Mouse (Mus musculus) forebrain, postnatal 0 days (tissue): ENCODE results near the gene Olfr552. TPM values are rescaled to one million over a fixed set of nuclear protein-coding genes. Genes with fewer than 3 reads are reported as not detected.

Source experiments
- ATAC-seq: fragments of 200-750 bp; cut with Nextera tagmentation; 2 replicates; pipeline ENCODE4 v1.8.0; 2017; ENCODE audit warnings: mild to moderate bottlenecking, moderate library complexity
- DNase-seq: peaks from one replicate; pipeline ENCODE4 v3.0.0-alpha.2; 2015
- H3K27ac ChIP-seq: fragments of 300-500 bp; sonication (generic); 2 replicates; pipeline ENCODE4 v1.5.1; 2014; ENCODE audit warnings: low read depth, mild to moderate bottlenecking, antibody characterized with exemption, low read length, moderate library complexity, mixed read lengths
- H3K27me3 ChIP-seq: fragments of 300-500 bp; sonication (generic); 2 replicates; pipeline ENCODE4 v1.6.1; 2014; ENCODE audit warnings: mild to moderate bottlenecking, low read length, mixed read lengths; ENCODE audit not compliant: insufficient read depth
- H3K36me3 ChIP-seq: fragments of 300-500 bp; sonication (generic); 2 replicates; pipeline ENCODE4 v1.6.1; 2014; ENCODE audit warnings: mild to moderate bottlenecking, moderate library complexity; ENCODE audit not compliant: insufficient read depth
- H3K4me1 ChIP-seq: fragments of 300-500 bp; sonication (generic); 2 replicates; pipeline ENCODE4 v1.6.1; 2014; ENCODE audit warnings: antibody characterized with exemption; ENCODE audit not compliant: insufficient read depth
- H3K4me2 ChIP-seq: fragments of 300-500 bp; sonication (generic); 2 replicates; pipeline ENCODE4 v1.6.1; 2014; ENCODE audit warnings: low read depth, mild to moderate bottlenecking, moderate library complexity
- H3K4me3 ChIP-seq: fragments of 300-500 bp; sonication (generic); 2 replicates; pipeline ENCODE4 v1.5.1; 2014; ENCODE audit warnings: low read depth, low read length, mixed read lengths
- H3K9ac ChIP-seq: fragments of 300-500 bp; sonication (generic); 2 replicates; pipeline ENCODE4 v1.6.1; 2014; ENCODE audit warnings: mild to moderate bottlenecking
- H3K9me3 ChIP-seq: fragments of 300-500 bp; sonication (generic); 2 replicates; pipeline ENCODE4 v1.6.1; 2016; ENCODE audit warnings: low read length
- CTCF ChIP-seq: sonication (generic); IDR thresholded peaks from 2 replicates; pipeline ENCODE4 v1.5.1; 2016; ENCODE audit warnings: antibody characterized with exemption, control low read depth, low read depth
- WGBS: fragments of 180-500 bp; shearing (Covaris S2); extraction: QIAGEN DNeasy Blood & Tissue Kit; methylation state at CpG from one replicate; pipeline ENCODE4 v1.1.7; 2014; 5-methylcytosine and 5-hydroxymethylcytosine counted together
- polyA plus RNA-seq: library from polyadenylated mRNA; unstranded; fragments of >200 nt; fragmentation: Nextera tagmentation; extraction: Ambion mirVana; gene quantifications from 2 replicates; pipeline ENCODE4 v1.2.1, GENCODE M21; 2015
- total RNA-seq: library from RNA; depleted of rRNA; stranded (reverse); fragments of >200 nt; gene quantifications from 2 replicates; pipeline ENCODE4 v1.2.3, GENCODE M21; 2014; rRNA removed

Olfr552 gene
- total RNA-seq = not detected in 2 replicates
- polyA plus RNA-seq = not detected in 2 replicates

DNA sequence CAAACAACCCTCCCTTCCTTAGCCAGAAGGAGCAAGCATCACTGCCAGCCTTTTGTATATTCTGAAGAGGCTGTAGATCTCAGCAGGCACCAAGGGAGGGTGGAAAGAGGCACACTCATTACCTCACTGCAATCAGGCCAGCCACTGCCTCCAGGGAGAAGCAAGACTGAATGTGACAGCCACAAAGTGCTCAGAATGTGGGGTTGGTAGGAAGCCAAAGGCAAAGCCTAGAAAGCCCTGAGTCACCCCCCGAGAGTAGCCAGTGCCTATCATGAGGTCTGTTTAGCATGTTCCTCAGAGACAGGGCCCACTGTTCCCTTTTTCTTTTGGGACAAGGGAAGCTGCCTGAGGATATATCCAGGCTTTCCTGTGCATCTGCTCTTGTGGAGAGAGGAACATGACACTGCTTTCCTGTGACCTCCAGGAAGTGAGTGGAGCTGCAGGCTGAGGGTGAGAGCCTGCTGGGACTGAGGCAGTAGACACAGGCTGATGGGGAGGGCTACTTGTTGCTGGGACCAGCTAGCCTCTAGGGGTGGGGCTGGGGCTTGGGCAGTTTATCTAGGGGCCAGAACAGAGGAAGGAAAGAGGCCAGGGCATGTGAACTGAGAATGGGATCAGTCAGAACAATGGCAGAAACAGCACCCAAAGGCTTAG is at the start of gene Olfr552:
Gene Olfr552, plus strand, starts transcription at position 393 of the 654 bp plus-strand sequence.
- no peaks in the 10 kb centered on the region for H3K9me3 ChIP-seq
- H3K27ac ChIP-seq = no peak within 1 kb of the TSS
- no peaks in the 10 kb centered on the region for H3K36me3 ChIP-seq
- no peaks in the 10 kb centered on the region for H3K27me3 ChIP-seq
- no peaks in the 10 kb centered on the region for H3K4me1 ChIP-seq
- DNase-seq (no peak), ATAC-seq (no peak)
- TF ChIP-seq CTCF = no peak
- H3K4me3 ChIP-seq = no peak within 1 kb of the TSS
- no peak within 1 kb of the TSS for H3K9ac ChIP-seq
- 21% methylated on average over 1 of the region's 1 CpGs for whole genome bisulfite sequencing
- no peak within 1 kb of the TSS for H3K4me2 ChIP-seq

DNA sequence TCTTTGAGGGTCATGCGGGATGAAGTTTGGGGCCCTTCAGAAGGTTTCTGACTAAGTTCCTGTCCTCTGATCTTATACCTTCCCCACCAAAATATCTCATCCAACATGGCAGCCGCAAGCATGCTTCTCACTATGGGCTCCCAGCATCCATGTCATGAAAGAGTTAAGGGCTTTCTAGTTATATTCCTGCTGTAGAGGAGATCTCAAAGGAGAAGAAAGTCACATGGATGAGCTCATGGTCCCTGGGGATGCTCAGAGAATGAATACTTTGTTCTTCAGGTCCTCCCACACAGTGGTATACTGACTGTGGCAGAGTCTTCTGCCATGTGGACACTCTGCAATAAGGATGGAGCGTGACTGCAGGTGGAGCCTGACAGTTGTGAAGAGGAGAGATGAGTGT is 48.0 kb upstream of the Olfr552 start, which contains the start of gene Olfr549:
Gene Olfr549, plus strand, starts transcription at position 301 of the 400 bp plus-strand sequence.
- TF ChIP-seq CTCF = no peak
- DNase-seq (no peak), ATAC-seq (no peak)
- WGBS = 93% methylated on average over 3 of the region's 3 CpGs
- H3K4me1 ChIP-seq = no peaks in the 10 kb centered on the region
- H3K9ac ChIP-seq = no peak within 1 kb of the TSS
- no peaks in the 10 kb centered on the region for H3K9me3 ChIP-seq
- H3K36me3 ChIP-seq = no peaks in the 10 kb centered on the region
- H3K27ac ChIP-seq = no peak within 1 kb of the TSS
- H3K4me2 ChIP-seq = no peak within 1 kb of the TSS
- H3K27me3 ChIP-seq = no peaks in the 10 kb centered on the region
- no peak within 1 kb of the TSS for H3K4me3 ChIP-seq

GRCm38 (mm10) chr7:102553279-102553678 is 44.3 kb upstream of the Olfr552 start:
- no peaks in the 10 kb centered on the region for H3K4me1 ChIP-seq

DNA sequence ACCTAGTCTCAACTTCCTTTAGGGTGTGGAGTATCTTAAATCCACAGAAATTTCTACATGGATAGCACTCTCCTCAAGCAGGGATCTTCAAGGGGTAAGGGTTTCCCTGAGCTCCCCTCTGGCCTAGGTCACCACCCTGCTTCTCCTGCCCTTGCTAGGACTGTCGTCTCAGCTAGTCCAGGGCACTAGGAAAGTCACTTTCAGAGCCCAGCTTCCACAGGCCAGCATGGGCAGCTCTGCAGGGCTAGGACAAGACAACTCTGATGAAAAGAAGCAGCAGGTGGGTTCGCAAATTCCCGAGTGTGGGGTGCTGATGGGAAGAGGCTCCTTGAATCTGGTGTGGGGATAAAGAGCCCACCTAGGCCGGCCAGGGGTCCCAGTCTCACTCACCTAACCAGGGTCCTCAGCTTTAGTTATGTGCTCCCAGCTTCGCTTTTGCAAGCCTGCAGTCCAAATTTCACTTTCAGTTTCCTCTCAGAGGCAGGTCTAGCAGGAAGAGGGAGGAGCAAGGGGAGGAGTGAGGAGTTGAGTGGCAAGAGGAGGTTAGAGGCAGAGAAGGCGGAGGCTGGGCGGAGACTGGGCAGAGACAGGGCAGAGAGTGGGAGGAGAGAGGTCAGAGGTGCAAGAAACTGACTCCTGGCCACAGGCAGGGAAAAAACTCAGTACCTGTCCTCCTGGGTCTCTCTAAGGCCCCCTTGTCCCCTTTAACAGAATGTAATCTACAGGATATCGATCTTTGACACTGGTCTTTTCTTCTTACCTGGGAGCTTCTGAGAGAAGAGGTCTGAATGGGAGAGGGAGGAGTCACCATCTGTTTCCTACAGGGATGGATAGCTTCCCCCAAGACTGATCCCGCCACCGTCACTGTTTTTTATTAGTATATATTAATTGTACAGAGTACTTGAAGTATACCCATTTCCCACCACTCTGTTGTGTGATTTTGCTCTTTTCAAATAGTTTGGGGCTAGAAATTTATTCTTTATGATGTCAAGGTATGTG is 32.3 kb upstream of the Olfr552 start, which contains the start of gene Trim21:
Gene Trim21, minus strand, starts transcription at position 488 of the 999 bp plus-strand sequence.
- H3K4me2 ChIP-seq = peak within 1 kb of the TSS; percentile 33
- DNase-seq (no peak), ATAC-seq (peak; percentile 84)
- 28% methylated on average over 10 of the region's 10 CpGs for WGBS
- no peak for TF ChIP-seq CTCF
- H3K27me3 ChIP-seq = no peaks in the 10 kb centered on the region
- H3K4me1 ChIP-seq = no peaks in the 10 kb centered on the region
- H3K27ac ChIP-seq = no peak within 1 kb of the TSS
- peak within 1 kb of the TSS; percentile 22; the same call in 1 of the 2 replicates for H3K4me3 ChIP-seq
- H3K36me3 ChIP-seq = no peaks in the 10 kb centered on the region
- no peaks in the 10 kb centered on the region for H3K9me3 ChIP-seq
- 0 out of 2 replicates have a peak within 1 kb of the TSS, but pooled peaks have one; percentile 22 for H3K9ac ChIP-seq

More at GRCm38 (mm10) chr7:102553279-102553678, 44.3 kb upstream of the Olfr552 start:
- 79% methylated on average over 3 of the region's 3 CpGs for WGBS
- Histone ChIP-seq H3K9me3 (no peaks in the 10 kb centered on the region), H3K4me2 (no peak overlapping the region), H3K27me3 (no peaks in the 10 kb centered on the region), H3K4me3 (no peak overlapping the region), H3K36me3 (no peaks in the 10 kb centered on the region), H3K27ac (no peak overlapping the region), H3K9ac (no peak overlapping the region)
- no peak for TF ChIP-seq CTCF
- no peak for DNase-seq
- ATAC-seq = no peak

GRCm38 (mm10) chr7:102566219-102566618 is 31.4 kb upstream of the Olfr552 start:
- no peak overlapping the region for H3K9ac ChIP-seq
- H3K27me3 ChIP-seq = no peaks in the 10 kb centered on the region
- no peak for TF ChIP-seq CTCF
- no peak overlapping the region for H3K27ac ChIP-seq
- no peaks in the 10 kb centered on the region for H3K9me3 ChIP-seq
- no peak for DNase-seq
- no peak for ATAC-seq
- H3K36me3 ChIP-seq = no peaks in the 10 kb centered on the region
- H3K4me1 ChIP-seq = no peaks in the 10 kb centered on the region
- WGBS = 93% methylated on average over 4 of the region's 4 CpGs
- no peak overlapping the region for H3K4me2 ChIP-seq
- H3K4me3 ChIP-seq = no peak overlapping the region

DNA sequence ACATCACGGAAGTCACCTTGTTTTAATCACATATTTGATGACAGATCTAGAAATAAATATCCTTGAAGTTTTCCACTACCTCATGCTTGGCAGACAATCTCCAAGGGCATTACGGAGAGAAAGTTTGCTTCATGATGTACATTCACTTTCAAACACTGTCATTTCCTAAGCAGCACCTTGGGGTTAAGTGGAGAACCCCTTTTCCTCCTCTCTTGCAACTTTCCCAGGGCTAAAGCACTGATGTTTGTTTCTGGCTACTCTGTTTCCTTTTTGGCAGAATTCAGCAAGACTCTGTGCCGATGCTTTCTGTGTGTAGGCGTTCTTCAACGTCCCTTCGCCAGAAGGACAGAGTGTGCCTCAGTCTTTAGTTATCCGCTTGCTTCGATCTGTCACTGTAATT is 26.4 kb upstream of the Olfr552 start, which contains the start of gene Olfr550:
Gene Olfr550, plus strand, starts transcription at position 301 of the 400 bp plus-strand sequence.
- Histone ChIP-seq H3K27ac (no peak within 1 kb of the TSS), H3K4me1 (no peaks in the 10 kb centered on the region), H3K4me2 (no peak within 1 kb of the TSS), H3K4me3 (no peak within 1 kb of the TSS), H3K9me3 (no peaks in the 10 kb centered on the region), H3K27me3 (no peaks in the 10 kb centered on the region), H3K36me3 (no peaks in the 10 kb centered on the region), H3K9ac (no peak within 1 kb of the TSS)
- ATAC-seq (no peak), DNase-seq (no peak)
- 92% methylated on average over 8 of the region's 8 CpGs for WGBS
- no peak for TF ChIP-seq CTCF
